8 mouse cellular contexts compared by ENCODE assay signal in the genomic region with DNA sequence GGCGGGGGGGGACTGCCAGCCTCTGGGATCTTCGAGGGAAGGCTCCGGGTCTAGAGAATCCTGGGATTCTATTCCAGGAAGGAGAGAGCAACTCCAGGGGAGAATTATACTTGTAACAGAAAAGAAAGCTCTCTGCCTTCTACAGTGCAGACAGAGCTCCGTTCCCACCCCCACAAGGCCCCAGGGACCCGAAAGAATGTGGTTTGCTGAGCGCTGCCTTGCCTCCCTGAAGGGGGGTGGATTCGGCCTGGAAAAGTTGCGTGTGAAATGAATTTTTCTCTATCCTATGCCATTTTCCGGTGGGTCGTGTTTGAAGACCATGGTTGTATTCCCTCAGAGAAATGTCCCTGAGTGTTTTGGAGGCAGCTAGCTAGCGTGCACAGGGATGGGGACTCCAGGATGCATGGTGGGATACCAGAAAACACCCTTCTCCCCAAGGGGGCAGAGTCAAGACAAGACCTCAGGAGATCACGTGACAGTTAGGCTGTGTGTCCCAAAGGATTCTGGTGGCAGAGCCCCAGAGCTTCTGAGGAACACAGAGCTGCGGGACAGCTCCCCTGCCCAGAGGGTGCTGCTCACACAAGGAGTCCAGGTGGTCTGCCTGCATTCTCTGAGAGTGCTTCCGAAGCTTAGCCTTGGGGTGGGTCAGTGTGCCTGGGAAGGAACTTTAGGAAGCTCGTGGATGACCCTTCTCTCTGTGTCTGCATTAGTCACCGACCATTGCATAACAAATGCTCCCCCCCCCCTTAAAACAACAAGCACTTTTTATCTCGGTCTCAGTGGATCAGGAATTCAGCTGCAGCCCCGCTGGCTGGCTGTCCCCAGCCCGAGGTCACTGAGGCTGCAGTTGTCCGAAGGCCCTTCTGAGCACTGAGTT. TPM values are rescaled to one million over a fixed set of nuclear protein-coding genes. Genes with fewer than 3 reads are reported as not detected.
DNase-seq lines count a peak whose midpoint lies in the region; ATAC-seq lines count a peak whose summit lies in the region.

No protein-coding gene starts in this region.

- peak overlapping the region; percentile 11 for H3K4me2 ChIP-seq in hindbrain, embryonic 15.5 days
- peak overlapping the region; percentile 40 for H3K4me2 ChIP-seq in liver, embryonic 12.5 days
- no peak overlapping the region for H3K4me2 ChIP-seq in neural tube, embryonic 14.5 days (ENCODE audit: low read depth, low read length)

- peak overlapping the region; percentile 62 for H3K27ac ChIP-seq in hindbrain, embryonic 15.5 days (replicated peaks)
- peak overlapping the region; percentile 52 for H3K27ac ChIP-seq in liver, embryonic 12.5 days
- peak overlapping the region; percentile 52 for H3K27ac ChIP-seq in neural tube, embryonic 14.5 days (ENCODE audit: low read depth, low read length)

- H3K36me3 ChIP-seq in hindbrain, embryonic 15.5 days = no peaks in the 10 kb centered on the region
- no peaks in the 10 kb centered on the region for H3K36me3 ChIP-seq in liver, embryonic 12.5 days
- H3K36me3 ChIP-seq in neural tube, embryonic 14.5 days (ENCODE audit: control insufficient read depth, insufficient read depth, low read length) = no peaks in the 10 kb centered on the region

- 11% methylated on average over 19 of the region's 20 CpGs for WGBS in hindbrain, embryonic 15.5 days
- WGBS in liver, embryonic 12.5 days (ENCODE audit: insufficient replicate concordance) = 18% methylated on average over 20 of the region's 20 CpGs
- 13% methylated on average over 20 of the region's 20 CpGs for WGBS in neural tube, embryonic 14.5 days

- H3K9me3 ChIP-seq in hindbrain, embryonic 15.5 days = no peaks in the 10 kb centered on the region
- H3K9me3 ChIP-seq in liver, embryonic 12.5 days (replicated peaks) = no peaks in the 10 kb centered on the region
- H3K9me3 ChIP-seq in neural tube, embryonic 14.5 days (ENCODE audit: control insufficient read depth, low read length) = no peaks in the 10 kb centered on the region

- peak; percentile 93 for DNase-seq in 3T3-L1 (ENCODE audit: low read depth, low spot score)
- DNase-seq in adrenal gland, postnatal 25 days = peak; percentile 54
- peak; percentile 74 for DNase-seq in gastrocnemius, postnatal 10 days
- DNase-seq in frontal cortex, postnatal 36 days (ENCODE audit: low spot score in 2 of 2) = no peak
- DNase-seq in spleen, postnatal 4 days (ENCODE audit: low spot score in 2 of 2) = no peak

- H3K9ac ChIP-seq in hindbrain, embryonic 15.5 days = 0 out of 2 replicates have a peak overlapping the region, but pooled peaks have one; percentile 2
- H3K9ac ChIP-seq in liver, embryonic 12.5 days = no peak overlapping the region
- 0 out of 2 replicates have a peak overlapping the region, but pooled peaks have one; percentile 7 for H3K9ac ChIP-seq in neural tube, embryonic 14.5 days (replicated peaks; ENCODE audit: low read depth, low read length)

- no peak for ATAC-seq in hindbrain, embryonic 15.5 days (ENCODE audit: low FRiP score, low read depth)
- no peak for ATAC-seq in liver, embryonic 12.5 days
- no peak for ATAC-seq in neural tube, embryonic 14.5 days (ENCODE audit: low read depth)

- no peaks in the 10 kb centered on the region for H3K27me3 ChIP-seq in hindbrain, embryonic 15.5 days
- peaks cover 66% of the 10 kb centered on the region for H3K27me3 ChIP-seq in liver, embryonic 12.5 days (replicated peaks)
- H3K27me3 ChIP-seq in neural tube, embryonic 14.5 days (ENCODE audit: control insufficient read depth, insufficient read depth, low read length) = no peaks in the 10 kb centered on the region

- no peak overlapping the region for H3K4me3 ChIP-seq in hindbrain, embryonic 15.5 days
- H3K4me3 ChIP-seq in liver, embryonic 12.5 days = no peak overlapping the region
- no peak overlapping the region for H3K4me3 ChIP-seq in neural tube, embryonic 14.5 days (ENCODE audit: low read depth, low read length)

- H3K4me1 ChIP-seq in hindbrain, embryonic 15.5 days (replicated peaks) = peaks cover 55% of the 10 kb centered on the region
- peaks cover 60% of the 10 kb centered on the region for H3K4me1 ChIP-seq in liver, embryonic 12.5 days
- H3K4me1 ChIP-seq in neural tube, embryonic 14.5 days (ENCODE audit: control insufficient read depth, insufficient read depth, low read length) = peaks cover 29% of the 10 kb centered on the region

RNA-seq across cellular contexts. Expression of gene Cstad, which starts 6.4 kb away (rescaled TPM):
- 1.6 and 4.4 TPM in 2 replicates for total RNA-seq in adrenal gland, postnatal 25 days (2021)
- 1 to 10 TPM; 5.3 to 5.9 TPM for total RNA-seq in gastrocnemius, postnatal 10 days (2021)
- polyA plus RNA-seq in hindbrain, embryonic 15.5 days (2015; fragmentation: Nextera tagmentation; extraction: Ambion mirVana) = 0.51 and 0.94 TPM in 2 replicates
- 0.31 TPM in 1 of 2 replicates, not detected in the other for polyA plus RNA-seq in liver, embryonic 12.5 days (2016; fragmentation: Nextera tagmentation; extraction: Ambion mirVana)
- polyA plus RNA-seq in neural tube, embryonic 14.5 days (2014; fragmentation: Nextera tagmentation; extraction: Ambion mirVana) = 1.2 and 1.3 TPM in 2 replicates

Comparison
In these comparisons a context has a peak if more than half of its experiments do, and no peak if none do; other contexts are left out.
1. DNase-seq: peak in 3T3-L1 (single experiment), adrenal gland, postnatal 25 days (single experiment) and gastrocnemius, postnatal 10 days (single experiment); none in frontal cortex, postnatal 36 days (0 of 2) and spleen, postnatal 4 days (0 of 2).
2. Peak in every context shown above with its lines, with median percentiles within 50 percentile points of each other: H3K27ac ChIP-seq.